Mouse (Mus musculus): ENCODE measurements at regions not wholly inside any gene's neighbourhood (a gene's known extent, or its start where the extent isn't known, plus 50 kb on each side); places are given as distances from the start of the nearest gene placed in this dataset.
"Not testable (repeated sequence)": the region's sequence is repeated elsewhere in the genome, so short reads cannot be mapped to it uniquely, and the experiment has no call there.

DNA sequence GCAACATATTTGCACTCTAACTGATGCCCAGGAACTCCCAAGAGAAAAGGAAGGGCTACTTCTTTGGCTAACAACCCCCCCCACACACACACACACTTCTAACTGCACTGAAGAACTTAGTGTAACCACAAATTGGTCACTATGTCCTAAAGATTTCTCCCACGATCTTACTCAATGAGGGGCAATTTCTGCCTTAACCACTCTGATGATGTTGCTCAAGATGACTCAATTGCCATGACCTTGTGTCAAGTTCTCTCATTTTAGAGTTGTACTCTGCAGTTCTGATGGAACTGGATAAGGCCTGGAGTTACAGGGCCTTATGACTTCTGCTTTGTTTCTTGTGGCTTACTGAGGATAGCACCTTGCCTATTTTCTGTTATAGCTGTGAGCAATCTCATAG is 81.7 kb downstream of the Sem1 start:
- no peak for ATAC-seq (ENCODE audit: low read depth)
- WGBS: 85% methylated on average over 1 of the region's 1 CpGs

DNA sequence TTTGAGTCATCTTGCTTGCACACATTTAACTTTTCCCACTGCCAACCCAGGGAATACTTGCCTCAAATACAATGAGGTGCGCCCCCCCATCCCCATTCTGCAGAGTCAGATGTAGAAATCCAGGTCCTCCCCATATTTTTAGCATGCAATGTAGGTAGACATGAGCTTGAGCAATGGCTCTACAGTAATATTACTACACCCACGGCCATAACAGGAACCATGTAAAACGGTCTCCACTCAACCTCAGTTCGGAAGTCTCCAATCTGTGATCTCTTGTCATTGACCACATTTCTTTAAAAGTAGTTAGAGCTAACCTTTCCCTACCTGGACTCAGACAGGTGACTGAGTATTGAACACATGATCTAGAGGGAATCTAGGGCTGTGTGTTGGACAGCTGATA is 82.1 kb downstream of the Sem1 start:
- H3K27ac ChIP-seq (ENCODE audit: low read depth, low read length): no peak overlapping the region
- no peak for ATAC-seq (ENCODE audit: low read depth)
- no peak overlapping the region for H3K9ac ChIP-seq (replicated peaks; ENCODE audit: low read depth, low read length)
- H3K4me2 ChIP-seq (ENCODE audit: low read depth, low read length): no peak overlapping the region
- H3K4me1 ChIP-seq (ENCODE audit: control insufficient read depth, insufficient read depth, low read length): no peaks in the 10 kb centered on the region
- no peaks in the 10 kb centered on the region for H3K36me3 ChIP-seq (ENCODE audit: control insufficient read depth, insufficient read depth, low read length)
- WGBS: 94% methylated on average over 4 of the region's 4 CpGs
- no peaks in the 10 kb centered on the region for H3K9me3 ChIP-seq (ENCODE audit: control insufficient read depth, low read length)
- H3K4me3 ChIP-seq (ENCODE audit: low read depth, low read length): no peak overlapping the region
- H3K27me3 ChIP-seq (ENCODE audit: control insufficient read depth, insufficient read depth, low read length): no peaks in the 10 kb centered on the region

More for the DNA sequence above, 81.7 kb downstream of the Sem1 start:
- Histone ChIP-seq H3K4me1 (ENCODE audit: control insufficient read depth, insufficient read depth, low read length) (no peaks in the 10 kb centered on the region), H3K27me3 (ENCODE audit: control insufficient read depth, insufficient read depth, low read length) (no peaks in the 10 kb centered on the region), H3K4me3 (ENCODE audit: low read depth, low read length) (no peak overlapping the region), H3K9ac (replicated peaks; ENCODE audit: low read depth, low read length) (no peak overlapping the region), H3K4me2 (ENCODE audit: low read depth, low read length) (no peak overlapping the region), H3K27ac (ENCODE audit: low read depth, low read length) (no peak overlapping the region), H3K9me3 (ENCODE audit: control insufficient read depth, low read length) (no peaks in the 10 kb centered on the region), H3K36me3 (ENCODE audit: control insufficient read depth, insufficient read depth, low read length) (no peaks in the 10 kb centered on the region)

DNA sequence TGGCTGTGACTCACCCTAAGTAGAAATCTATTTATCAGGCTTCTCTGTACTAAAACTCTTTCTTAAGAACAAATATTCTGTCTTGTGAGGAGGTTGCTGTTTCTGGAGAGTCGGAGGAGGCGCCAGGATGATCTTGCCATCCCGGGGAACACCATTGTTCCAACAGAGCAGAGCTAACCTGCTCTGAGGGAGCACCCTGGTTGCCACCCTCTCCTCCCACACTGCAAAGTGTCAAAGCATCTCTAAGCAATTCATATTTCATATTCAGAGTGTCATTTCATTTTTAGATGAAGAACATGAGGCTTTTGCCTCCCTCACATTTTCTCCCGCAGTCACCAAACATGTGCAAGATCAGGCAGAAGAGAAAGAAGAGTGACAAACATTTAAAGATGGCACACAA is 90.3 kb downstream of the Sem1 start:
- H3K27ac ChIP-seq (ENCODE audit: low read depth, low read length): no peak overlapping the region
- no peak overlapping the region for H3K9ac ChIP-seq (replicated peaks; ENCODE audit: low read depth, low read length)
- no peak overlapping the region for H3K4me3 ChIP-seq (ENCODE audit: low read depth, low read length)
- 90% methylated on average over 4 of the region's 4 CpGs for WGBS
- no peaks in the 10 kb centered on the region for H3K27me3 ChIP-seq (ENCODE audit: control insufficient read depth, insufficient read depth, low read length)
- H3K9me3 ChIP-seq (ENCODE audit: control insufficient read depth, low read length): no peaks in the 10 kb centered on the region
- H3K36me3 ChIP-seq (ENCODE audit: control insufficient read depth, insufficient read depth, low read length): no peaks in the 10 kb centered on the region
- H3K4me2 ChIP-seq (ENCODE audit: low read depth, low read length): no peak overlapping the region
- H3K4me1 ChIP-seq (ENCODE audit: control insufficient read depth, insufficient read depth, low read length): no peaks in the 10 kb centered on the region
- no peak for ATAC-seq (ENCODE audit: low read depth)

DNA sequence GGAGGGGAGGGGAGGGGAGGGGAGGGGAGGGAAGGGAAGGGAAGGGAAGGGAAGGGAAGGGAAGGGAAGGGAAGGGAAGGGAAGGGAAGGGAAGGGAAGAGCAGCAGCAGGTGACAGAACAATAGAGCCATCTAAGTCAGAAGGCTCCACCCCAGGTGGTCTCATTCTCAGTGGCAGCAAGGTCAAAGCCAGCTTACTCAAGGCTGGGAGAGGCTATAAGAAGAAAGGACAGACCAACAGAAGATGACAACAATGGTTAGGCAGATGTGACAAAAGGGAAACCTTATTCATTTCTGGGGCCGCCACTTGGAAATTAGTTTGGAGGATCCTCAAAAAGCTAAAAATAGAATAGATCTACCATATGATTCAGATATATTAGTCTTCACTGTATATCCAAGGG is 96.9 kb downstream of the Sem1 start:
- not testable (repeated sequence) for H3K4me1 ChIP-seq (ENCODE audit: control insufficient read depth, insufficient read depth, low read length); H3K27me3 ChIP-seq (ENCODE audit: control insufficient read depth, insufficient read depth, low read length); H3K36me3 ChIP-seq (ENCODE audit: control insufficient read depth, insufficient read depth, low read length); H3K9me3 ChIP-seq (ENCODE audit: control insufficient read depth, low read length); H3K4me3 ChIP-seq (ENCODE audit: low read depth, low read length); H3K27ac ChIP-seq (ENCODE audit: low read depth, low read length); H3K9ac ChIP-seq (replicated peaks; ENCODE audit: low read depth, low read length); ATAC-seq (ENCODE audit: low read depth); H3K4me2 ChIP-seq (ENCODE audit: low read depth, low read length)
- WGBS: 89% methylated on average over 1 of the region's 1 CpGs

DNA sequence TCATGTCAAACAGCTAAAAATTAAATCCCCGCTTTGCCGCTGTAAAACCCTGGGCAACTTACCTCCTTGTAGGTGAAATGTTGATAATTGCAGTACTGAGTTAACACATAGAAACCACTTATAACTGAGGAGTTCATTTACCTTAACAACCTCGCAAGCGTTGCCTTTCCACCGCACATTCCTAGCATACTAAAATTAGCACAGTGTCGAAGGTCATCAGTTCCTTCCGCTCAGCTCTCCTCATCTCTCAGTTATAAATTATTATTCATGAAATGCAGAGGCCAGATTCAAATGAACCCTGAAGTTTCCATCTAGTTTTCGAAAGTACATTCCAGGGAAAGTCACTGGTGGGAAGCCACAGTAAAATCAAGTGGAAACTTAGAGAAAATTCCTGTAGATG is 108.1 kb downstream of the Sem1 start:
- Histone ChIP-seq H3K4me2 (ENCODE audit: low read depth, low read length) (no peak overlapping the region), H3K4me3 (ENCODE audit: low read depth, low read length) (no peak overlapping the region), H3K36me3 (ENCODE audit: control insufficient read depth, insufficient read depth, low read length) (no peaks in the 10 kb centered on the region), H3K9me3 (ENCODE audit: control insufficient read depth, low read length) (no peaks in the 10 kb centered on the region), H3K9ac (replicated peaks; ENCODE audit: low read depth, low read length) (no peak overlapping the region), H3K4me1 (ENCODE audit: control insufficient read depth, insufficient read depth, low read length) (no peaks in the 10 kb centered on the region), H3K27ac (ENCODE audit: low read depth, low read length) (no peak overlapping the region), H3K27me3 (ENCODE audit: control insufficient read depth, insufficient read depth, low read length) (no peaks in the 10 kb centered on the region)
- no peak for ATAC-seq (ENCODE audit: low read depth)
- 73% methylated on average over 8 of the region's 8 CpGs for WGBS

DNA sequence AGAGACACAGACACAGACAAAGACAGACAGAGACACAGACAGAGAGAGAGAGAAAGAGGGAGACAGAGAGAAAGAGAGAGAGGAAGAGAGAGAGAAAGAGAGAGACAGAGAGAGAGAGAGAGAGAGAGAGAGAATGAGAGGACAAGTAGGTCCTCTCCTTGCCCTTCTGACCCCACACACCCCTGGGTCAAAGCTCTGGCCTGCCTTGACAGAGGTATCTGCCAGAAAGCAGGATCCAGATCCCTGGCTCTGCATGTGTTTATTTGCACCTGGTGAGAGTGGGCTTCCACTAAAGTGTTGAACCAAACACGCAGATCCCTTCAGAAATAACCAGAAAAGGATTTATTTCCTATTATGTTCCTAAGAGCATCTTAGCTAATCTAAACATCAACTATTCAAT is 110.9 kb downstream of the Sem1 start:
- H3K27me3 ChIP-seq (ENCODE audit: control insufficient read depth, insufficient read depth, low read length): no peaks in the 10 kb centered on the region
- no peak overlapping the region for H3K9ac ChIP-seq (replicated peaks; ENCODE audit: low read depth, low read length)
- WGBS: 53% methylated on average over 1 of the region's 1 CpGs
- no peak overlapping the region for H3K4me3 ChIP-seq (ENCODE audit: low read depth, low read length)
- H3K9me3 ChIP-seq (ENCODE audit: control insufficient read depth, low read length): no peaks in the 10 kb centered on the region
- no peak for ATAC-seq (ENCODE audit: low read depth)
- H3K4me1 ChIP-seq (ENCODE audit: control insufficient read depth, insufficient read depth, low read length): peaks cover 8% of the 10 kb centered on the region
- H3K36me3 ChIP-seq (ENCODE audit: control insufficient read depth, insufficient read depth, low read length): no peaks in the 10 kb centered on the region
- no peak overlapping the region for H3K4me2 ChIP-seq (ENCODE audit: low read depth, low read length)
- no peak overlapping the region for H3K27ac ChIP-seq (ENCODE audit: low read depth, low read length)

DNA sequence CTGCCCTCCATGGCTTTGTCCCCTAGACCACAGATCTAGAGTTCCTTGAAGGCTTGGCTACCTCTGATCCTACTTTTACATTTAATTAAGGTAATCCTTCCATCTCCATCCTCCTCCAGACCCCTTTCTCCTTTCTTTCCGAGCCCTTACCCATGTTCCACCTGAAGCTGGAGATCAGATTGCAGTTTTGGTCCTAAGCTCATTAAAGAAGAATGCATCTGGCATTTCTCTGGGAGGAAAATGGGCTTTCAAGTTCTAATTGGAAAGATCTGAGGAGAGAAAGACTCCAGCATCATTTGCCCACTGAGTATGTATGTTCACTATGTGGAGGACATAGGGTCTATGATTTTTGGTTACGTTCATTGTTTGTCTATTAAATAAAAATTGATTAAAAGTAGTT is 112.2 kb downstream of the Sem1 start:
- H3K27me3 ChIP-seq (ENCODE audit: control insufficient read depth, insufficient read depth, low read length): no peaks in the 10 kb centered on the region
- H3K27ac ChIP-seq (ENCODE audit: low read depth, low read length): no peak overlapping the region
- H3K4me3 ChIP-seq (ENCODE audit: low read depth, low read length): no peak overlapping the region
- no peak overlapping the region for H3K9ac ChIP-seq (replicated peaks; ENCODE audit: low read depth, low read length)
- ATAC-seq (ENCODE audit: low read depth): no peak
- H3K9me3 ChIP-seq (ENCODE audit: control insufficient read depth, low read length): no peaks in the 10 kb centered on the region
- H3K36me3 ChIP-seq (ENCODE audit: control insufficient read depth, insufficient read depth, low read length): no peaks in the 10 kb centered on the region
- WGBS: 79% methylated on average over 2 of the region's 2 CpGs
- peaks cover 8% of the 10 kb centered on the region for H3K4me1 ChIP-seq (ENCODE audit: control insufficient read depth, insufficient read depth, low read length)
- no peak overlapping the region for H3K4me2 ChIP-seq (ENCODE audit: low read depth, low read length)

DNA sequence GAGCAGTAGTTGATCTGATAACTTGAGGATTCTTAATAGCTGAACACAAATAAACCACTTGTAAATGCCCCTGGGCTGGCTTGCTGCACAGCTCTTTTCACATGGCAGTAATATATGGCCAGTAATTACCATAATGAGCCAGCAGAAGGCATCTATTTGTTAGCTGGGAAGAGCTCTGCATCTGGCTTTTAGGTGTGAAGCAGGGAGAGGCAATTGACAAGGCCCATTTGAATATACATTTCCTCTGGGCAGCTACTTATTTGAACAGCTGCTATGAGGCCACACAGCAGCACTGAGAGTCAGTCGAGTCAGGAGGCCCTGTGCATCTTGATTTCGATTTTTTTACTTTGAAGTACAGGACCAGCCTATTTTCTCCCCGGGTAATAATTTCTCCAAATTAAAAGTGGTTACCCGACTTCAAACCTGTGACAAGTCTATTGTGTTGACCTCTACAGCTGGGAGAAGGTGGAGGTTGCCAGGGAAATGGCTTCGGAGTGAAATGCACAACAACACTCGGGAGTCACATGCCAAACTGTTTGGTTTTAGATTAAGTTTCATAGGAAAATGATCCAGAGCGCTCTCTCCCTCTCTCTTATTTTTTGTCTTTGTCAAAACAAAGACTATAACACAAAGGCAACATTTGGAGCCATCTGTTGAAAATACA is 114.5 kb downstream of the Sem1 start:
- Histone ChIP-seq H3K27ac (ENCODE audit: low read depth, low read length) (no peak overlapping the region), H3K4me2 (ENCODE audit: low read depth, low read length) (no peak overlapping the region), H3K4me3 (ENCODE audit: low read depth, low read length) (no peak overlapping the region), H3K9ac (replicated peaks; ENCODE audit: low read depth, low read length) (no peak overlapping the region), H3K36me3 (ENCODE audit: control insufficient read depth, insufficient read depth, low read length) (no peaks in the 10 kb centered on the region), H3K27me3 (ENCODE audit: control insufficient read depth, insufficient read depth, low read length) (no peaks in the 10 kb centered on the region), H3K9me3 (ENCODE audit: control insufficient read depth, low read length) (no peaks in the 10 kb centered on the region), H3K4me1 (ENCODE audit: control insufficient read depth, insufficient read depth, low read length) (peaks cover 11% of the 10 kb centered on the region)
- 7% methylated on average over 7 of the region's 7 CpGs for WGBS
- ATAC-seq (ENCODE audit: low read depth): peak; percentile 82

DNA sequence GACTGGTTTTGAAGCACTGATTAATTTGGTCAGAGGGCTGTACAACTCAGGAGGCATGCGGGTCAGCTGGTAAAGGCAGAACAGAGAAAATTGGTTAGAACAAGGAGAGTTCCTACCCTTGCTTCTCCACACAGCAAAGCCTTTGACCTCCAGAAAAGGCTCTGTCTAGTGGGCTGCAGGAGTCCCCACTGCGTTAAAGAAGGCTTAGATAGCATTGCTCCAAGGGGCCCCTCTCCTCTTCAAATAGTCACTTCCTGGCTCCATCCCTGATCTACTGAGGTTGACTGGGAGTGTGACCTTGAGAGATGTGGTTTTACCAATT is 118.6 kb downstream of the Sem1 start:
- 15% methylated on average over 2 of the region's 2 CpGs for WGBS
- ATAC-seq (ENCODE audit: low read depth): peak; percentile 35; the same call in 1 of the 2 replicates
- Histone ChIP-seq H3K4me3 (ENCODE audit: low read depth, low read length) (no peak overlapping the region), H3K9me3 (ENCODE audit: control insufficient read depth, low read length) (no peaks in the 10 kb centered on the region), H3K9ac (replicated peaks; ENCODE audit: low read depth, low read length) (no peak overlapping the region), H3K4me1 (ENCODE audit: control insufficient read depth, insufficient read depth, low read length) (peaks cover 11% of the 10 kb centered on the region), H3K27me3 (ENCODE audit: control insufficient read depth, insufficient read depth, low read length) (no peaks in the 10 kb centered on the region), H3K4me2 (ENCODE audit: low read depth, low read length) (peak overlapping the region; percentile 24; the same call in 1 of the 2 replicates), H3K36me3 (ENCODE audit: control insufficient read depth, insufficient read depth, low read length) (no peaks in the 10 kb centered on the region), H3K27ac (ENCODE audit: low read depth, low read length) (no peak overlapping the region)

All from neural tube, embryonic 14.5 days (tissue).